Mouse (Mus musculus): Measurements from ENCODE around the gene March2. TPM values are rescaled to one million over a fixed set of nuclear protein-coding genes. Genes with fewer than 3 reads are reported as not detected.

The March2 gene
- polyA plus RNA-seq (2012; rRNA removed): 157 and 171 TPM in 2 replicates

DNA sequence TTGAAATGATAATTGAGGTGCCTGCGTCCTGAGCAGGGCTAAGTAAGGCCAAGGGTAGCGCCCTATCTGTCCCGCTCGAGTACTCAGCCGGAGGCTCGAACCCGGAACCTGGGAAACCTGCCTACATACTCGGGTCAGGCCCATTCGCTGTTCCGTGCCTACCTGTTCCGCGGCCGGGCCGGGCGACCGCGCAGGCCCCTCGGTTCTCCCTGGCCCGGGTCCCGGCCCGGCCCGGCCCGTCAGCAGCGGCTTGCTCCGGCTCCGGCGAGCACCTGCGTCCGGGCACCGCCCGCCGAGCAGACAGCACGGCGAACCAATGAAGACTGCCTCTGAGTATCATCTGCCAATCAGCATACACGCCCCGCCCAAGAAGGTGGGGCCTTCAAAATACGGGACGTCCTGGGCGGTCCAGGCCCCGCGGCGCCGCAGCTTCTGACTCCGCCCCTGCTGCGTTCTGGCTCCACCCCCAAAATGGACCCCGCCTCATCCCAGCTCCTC is at the start of gene March2:
TSS of gene March2 (minus strand) at position 287 of the 498 bp plus-strand sequence.
- H3K27me3 ChIP-seq (ENCODE audit: control insufficient read depth, insufficient read depth, low read length): no peaks in the 10 kb centered on the region
- peak within 1 kb of the TSS; percentile 94 for H3K4me3 ChIP-seq (replicated peaks; ENCODE audit: insufficient read depth, low read depth, low read length)
- peak within 1 kb of the TSS; percentile 26; the same call in 1 of the 2 replicates for H3K27ac ChIP-seq (ENCODE audit: insufficient read depth, low read length)
- WGBS: under 1% methylated on average over 46 of the region's 46 CpGs
- DNase-seq: peak; percentile 96 to 97
- no peak for TF ChIP-seq CTCF (IDR thresholded peaks at IDR 0.05; ENCODE audit: borderline replicate concordance, insufficient read depth, low read depth, low read length)
- TF ChIP-seq POLR2A (IDR thresholded peaks at IDR 0.05; ENCODE audit: borderline replicate concordance, insufficient read depth, low read length): 0 out of 2 replicates have a peak, but pooled peaks have one; percentile 51
- no peaks in the 10 kb centered on the region; the same call in 1 of the 2 replicates for H3K4me1 ChIP-seq (ENCODE audit: control insufficient read depth, insufficient read depth, low read length)

DNA sequence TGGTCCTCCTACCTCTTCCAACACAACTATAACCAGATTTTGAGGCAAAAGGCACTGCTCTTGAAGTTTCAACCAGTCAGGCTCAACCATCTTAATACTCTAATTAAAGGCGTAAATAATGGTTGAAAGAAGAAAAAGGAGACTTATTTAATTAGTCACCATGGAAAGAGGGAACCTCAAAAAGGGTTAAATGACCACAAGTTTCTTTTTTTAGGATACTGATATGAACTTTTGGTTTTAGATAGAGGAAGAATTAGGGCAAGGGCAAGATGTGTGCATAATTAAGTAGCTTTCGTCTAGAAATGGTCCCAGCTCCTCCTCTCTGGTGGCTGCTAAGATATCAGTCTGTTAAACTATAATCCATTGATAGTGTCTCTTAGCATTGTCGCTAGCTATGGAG is 47.9 kb upstream of the March2 start:
- Histone ChIP-seq H3K27ac (ENCODE audit: insufficient read depth, low read length) (no peak overlapping the region), H3K4me3 (replicated peaks; ENCODE audit: insufficient read depth, low read depth, low read length) (no peak overlapping the region), H3K27me3 (ENCODE audit: control insufficient read depth, insufficient read depth, low read length) (no peaks in the 10 kb centered on the region), H3K4me1 (ENCODE audit: control insufficient read depth, insufficient read depth, low read length) (no peaks in the 10 kb centered on the region)
- TF ChIP-seq CTCF (IDR thresholded peaks at IDR 0.05; ENCODE audit: borderline replicate concordance, insufficient read depth, low read depth, low read length) (no peak), POLR2A (IDR thresholded peaks at IDR 0.05; ENCODE audit: borderline replicate concordance, insufficient read depth, low read length) (no peak)
- 77% methylated on average over 3 of the region's 3 CpGs for WGBS
- DNase-seq: no peak

DNA sequence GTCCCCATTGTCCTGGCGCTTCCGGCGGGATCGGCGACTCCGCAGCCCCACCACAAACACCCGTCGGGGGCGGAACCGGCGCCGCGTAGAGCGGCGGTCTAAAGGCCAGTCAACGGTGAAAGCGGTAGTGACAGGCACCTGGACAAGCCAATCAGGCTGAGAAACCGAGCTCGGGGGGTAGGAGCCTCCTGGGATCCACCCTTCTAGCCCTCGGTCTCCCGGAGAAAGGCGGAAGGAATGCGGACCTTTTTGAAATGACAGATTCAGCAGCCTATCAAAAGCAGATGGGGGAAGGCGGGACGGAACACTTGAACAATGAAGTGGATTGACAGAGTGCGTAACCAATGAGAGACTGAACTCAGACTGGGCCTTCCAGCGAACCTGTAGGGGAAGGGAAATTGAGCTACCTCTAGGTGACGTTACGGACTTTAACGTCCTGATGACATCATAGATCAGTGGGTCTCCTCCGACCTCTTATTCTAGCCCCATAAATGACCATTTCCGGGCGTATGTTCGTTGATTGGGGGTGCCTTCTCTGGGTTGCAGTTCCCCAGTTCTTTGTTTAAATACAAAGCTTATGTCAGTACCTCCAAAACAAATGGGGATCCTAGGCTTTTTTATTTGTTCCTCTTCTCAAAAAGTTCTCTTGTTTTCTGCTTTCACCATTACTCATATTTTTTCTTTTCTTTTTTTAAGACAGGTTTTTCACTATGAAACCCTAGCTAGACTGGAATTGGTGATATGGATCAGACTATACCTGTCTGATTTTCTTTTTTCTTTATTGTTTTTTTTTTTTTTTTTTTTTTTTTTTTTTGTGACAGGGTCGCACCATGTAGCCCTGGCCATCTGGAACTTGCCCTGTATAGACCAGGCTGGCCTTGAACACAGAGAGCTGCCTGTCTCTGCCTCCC is 42.0 kb upstream of the March2 start, which contains the start of gene Rab11b:
TSS of gene Rab11b (minus strand) at position 276 of the 911 bp plus-strand sequence.
- peaks cover 14% of the 10 kb centered on the region for H3K4me1 ChIP-seq (ENCODE audit: control insufficient read depth, insufficient read depth, low read length)
- TF ChIP-seq CTCF (IDR thresholded peaks at IDR 0.05; ENCODE audit: borderline replicate concordance, insufficient read depth, low read depth, low read length) (no peak), POLR2A (IDR thresholded peaks at IDR 0.05; ENCODE audit: borderline replicate concordance, insufficient read depth, low read length) (0 out of 2 replicates have a peak, but pooled peaks have one; percentile 55)
- 2% methylated on average over 35 of the region's 35 CpGs for WGBS
- H3K27me3 ChIP-seq (ENCODE audit: control insufficient read depth, insufficient read depth, low read length): no peaks in the 10 kb centered on the region
- H3K27ac ChIP-seq (ENCODE audit: insufficient read depth, low read length): peak within 1 kb of the TSS; percentile 87
- H3K4me3 ChIP-seq (replicated peaks; ENCODE audit: insufficient read depth, low read depth, low read length): peak within 1 kb of the TSS; percentile 70
- DNase-seq: peak; percentile 100

DNA sequence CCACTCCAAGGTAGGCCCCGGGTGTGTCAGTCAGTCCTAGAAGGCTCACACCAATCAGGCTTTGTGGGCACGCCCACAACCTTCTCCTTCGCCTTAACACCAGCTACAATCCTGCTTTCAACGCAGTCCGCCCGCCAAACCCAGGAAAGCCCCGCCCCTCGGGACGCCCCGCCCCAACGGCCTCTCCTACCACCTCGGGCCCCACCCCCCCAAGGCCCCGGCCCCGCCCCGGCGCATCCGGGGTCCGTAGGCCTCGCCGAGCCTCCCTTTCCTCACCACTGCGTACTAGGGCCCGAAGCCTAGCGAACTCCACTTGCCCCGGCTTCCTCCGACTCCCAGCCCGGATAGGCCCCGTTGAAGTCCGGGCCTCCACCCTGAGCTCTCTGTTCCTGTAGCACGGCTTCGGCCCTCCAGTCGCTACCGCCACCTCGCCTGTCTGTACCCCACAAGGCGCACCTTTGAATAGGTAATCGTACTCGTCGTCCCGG is 41.3 kb upstream of the March2 start:
- peaks cover 19% of the 10 kb centered on the region for H3K4me1 ChIP-seq (ENCODE audit: control insufficient read depth, insufficient read depth, low read length)
- TF ChIP-seq POLR2A (IDR thresholded peaks at IDR 0.05; ENCODE audit: borderline replicate concordance, insufficient read depth, low read length) (no peak), CTCF (IDR thresholded peaks at IDR 0.05; ENCODE audit: borderline replicate concordance, insufficient read depth, low read depth, low read length) (no peak)
- H3K4me3 ChIP-seq (replicated peaks; ENCODE audit: insufficient read depth, low read depth, low read length): peak overlapping the region; percentile 70
- under 1% methylated on average over 38 of the region's 38 CpGs for WGBS
- DNase-seq: peak; percentile 85 to 89
- peak overlapping the region; percentile 87 for H3K27ac ChIP-seq (ENCODE audit: insufficient read depth, low read length)
- no peaks in the 10 kb centered on the region for H3K27me3 ChIP-seq (ENCODE audit: control insufficient read depth, insufficient read depth, low read length)

DNA sequence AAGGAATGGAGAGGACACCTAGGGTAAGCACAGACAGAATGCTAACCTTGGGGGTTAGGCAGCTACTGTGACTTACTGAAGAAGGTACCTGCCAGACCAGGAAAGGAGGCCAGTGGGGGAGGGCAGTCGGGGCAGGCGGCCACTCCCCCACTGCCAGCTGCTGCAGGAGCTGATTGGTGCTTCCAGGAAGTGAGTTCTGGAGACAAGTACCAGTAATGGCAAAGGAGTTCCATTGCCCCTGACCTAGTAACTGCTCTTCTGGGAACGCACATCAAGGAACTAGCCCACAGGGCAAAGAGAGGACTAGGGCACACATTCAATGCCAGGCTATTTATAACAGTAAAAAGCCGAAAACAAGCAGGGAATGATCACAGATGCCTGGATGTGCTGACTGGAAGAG is 38.8 kb upstream of the March2 start:
- no peak overlapping the region for H3K4me3 ChIP-seq (replicated peaks; ENCODE audit: insufficient read depth, low read depth, low read length)
- no peaks in the 10 kb centered on the region for H3K27me3 ChIP-seq (ENCODE audit: control insufficient read depth, insufficient read depth, low read length)
- TF ChIP-seq CTCF (IDR thresholded peaks at IDR 0.05; ENCODE audit: borderline replicate concordance, insufficient read depth, low read depth, low read length): no peak
- no peak for TF ChIP-seq POLR2A (IDR thresholded peaks at IDR 0.05; ENCODE audit: borderline replicate concordance, insufficient read depth, low read length)
- WGBS: 17% methylated on average over 4 of the region's 4 CpGs
- H3K27ac ChIP-seq (ENCODE audit: insufficient read depth, low read length): peak overlapping the region; percentile 42
- peak in 1 of 2 experiments; percentile 46 for DNase-seq
- peaks cover 30% of the 10 kb centered on the region for H3K4me1 ChIP-seq (ENCODE audit: control insufficient read depth, insufficient read depth, low read length)

DNA sequence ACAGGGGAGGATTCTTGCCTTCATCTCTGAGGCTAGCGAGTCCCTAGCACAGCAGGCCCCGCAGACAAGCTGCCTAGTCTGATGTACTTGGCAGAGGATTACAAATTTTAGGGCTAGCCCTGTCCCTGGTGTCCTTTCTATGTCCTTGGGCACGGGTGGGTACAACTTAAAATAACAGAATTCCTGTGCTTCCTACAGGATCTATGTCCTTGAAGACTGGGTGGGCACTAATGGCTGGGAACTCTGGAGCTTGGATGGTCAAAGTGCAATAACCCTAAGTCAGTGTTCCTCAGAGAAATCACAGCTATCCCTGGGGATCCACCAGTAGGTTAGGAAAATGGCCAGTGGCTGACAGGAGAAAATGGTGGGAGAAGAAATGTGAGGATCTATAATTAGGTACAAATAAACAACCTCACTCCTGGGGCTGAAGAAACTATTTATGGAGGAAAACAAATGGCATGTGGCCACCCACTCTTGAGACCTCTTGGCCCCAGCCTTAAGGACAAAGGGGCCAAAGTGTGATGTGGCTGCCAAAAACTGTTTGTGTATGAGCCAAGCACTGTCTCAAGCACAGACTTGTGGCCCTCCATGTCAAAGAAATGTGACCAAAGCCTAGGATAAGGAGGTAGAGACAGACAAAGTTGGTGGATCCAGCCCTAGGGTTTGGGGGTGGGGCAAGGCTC is 37.8 kb upstream of the March2 start:
- TF ChIP-seq CTCF (IDR thresholded peaks at IDR 0.05; ENCODE audit: borderline replicate concordance, insufficient read depth, low read depth, low read length) (no peak), POLR2A (IDR thresholded peaks at IDR 0.05; ENCODE audit: borderline replicate concordance, insufficient read depth, low read length) (no peak)
- Histone ChIP-seq H3K27me3 (ENCODE audit: control insufficient read depth, insufficient read depth, low read length) (no peaks in the 10 kb centered on the region), H3K4me3 (replicated peaks; ENCODE audit: insufficient read depth, low read depth, low read length) (no peak overlapping the region), H3K4me1 (ENCODE audit: control insufficient read depth, insufficient read depth, low read length) (peaks cover 30% of the 10 kb centered on the region), H3K27ac (ENCODE audit: insufficient read depth, low read length) (peak overlapping the region; percentile 42)
- peak in 1 of 2 experiments; percentile 24 for DNase-seq
- WGBS: 6% methylated on average over 3 of the region's 3 CpGs

DNA sequence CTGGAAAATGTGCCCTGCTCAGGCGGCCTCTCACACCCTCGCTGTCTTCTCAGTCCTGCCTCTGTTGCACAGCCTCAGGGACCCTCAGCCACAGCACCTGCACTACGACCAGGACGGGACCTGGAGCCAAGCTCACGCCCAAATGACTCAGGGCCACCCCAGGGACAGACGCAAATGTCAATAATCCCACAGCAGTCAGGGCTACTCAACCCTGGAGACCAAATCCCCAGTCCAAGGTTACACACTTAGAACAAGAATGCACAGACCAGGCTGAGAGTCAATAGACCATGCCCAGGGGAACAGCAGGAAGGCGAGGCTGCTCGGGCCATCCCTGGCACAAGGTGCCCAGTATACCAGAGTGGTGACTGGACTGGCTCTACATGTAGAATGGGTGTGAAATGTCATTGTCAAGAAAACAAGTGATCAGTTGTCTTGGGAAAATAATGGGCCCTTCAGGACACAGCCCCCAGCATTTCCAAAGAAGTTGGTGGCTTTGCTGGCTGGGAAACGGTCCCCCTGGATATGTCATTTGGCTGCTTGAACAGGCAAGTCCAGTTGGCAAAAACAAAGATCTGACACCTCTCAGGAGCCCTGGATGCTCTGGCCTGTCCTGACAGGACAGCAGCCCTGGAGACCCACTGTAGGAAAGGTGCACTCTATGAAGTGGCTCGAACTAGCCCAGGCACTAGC is 37.1 kb upstream of the March2 start:
- 16% methylated on average over 10 of the region's 10 CpGs for WGBS
- no peak for TF ChIP-seq POLR2A (IDR thresholded peaks at IDR 0.05; ENCODE audit: borderline replicate concordance, insufficient read depth, low read length)
- TF ChIP-seq CTCF (IDR thresholded peaks at IDR 0.05; ENCODE audit: borderline replicate concordance, insufficient read depth, low read depth, low read length): no peak
- H3K4me3 ChIP-seq (replicated peaks; ENCODE audit: insufficient read depth, low read depth, low read length): no peak overlapping the region
- H3K4me1 ChIP-seq (ENCODE audit: control insufficient read depth, insufficient read depth, low read length): peaks cover 30% of the 10 kb centered on the region
- H3K27ac ChIP-seq (ENCODE audit: insufficient read depth, low read length): peak overlapping the region; percentile 42
- H3K27me3 ChIP-seq (ENCODE audit: control insufficient read depth, insufficient read depth, low read length): no peaks in the 10 kb centered on the region
- DNase-seq: peak; percentile 28 to 32
